Mouse (Mus musculus): ENCODE data around the gene Pnma1. TPM values are rescaled to one million over a fixed set of nuclear protein-coding genes. Genes with fewer than 3 reads are reported as not detected.

The Pnma1 gene
- polyA plus RNA-seq, 1 experiment from 2014 or later, result 2.0 TPM

DNA sequence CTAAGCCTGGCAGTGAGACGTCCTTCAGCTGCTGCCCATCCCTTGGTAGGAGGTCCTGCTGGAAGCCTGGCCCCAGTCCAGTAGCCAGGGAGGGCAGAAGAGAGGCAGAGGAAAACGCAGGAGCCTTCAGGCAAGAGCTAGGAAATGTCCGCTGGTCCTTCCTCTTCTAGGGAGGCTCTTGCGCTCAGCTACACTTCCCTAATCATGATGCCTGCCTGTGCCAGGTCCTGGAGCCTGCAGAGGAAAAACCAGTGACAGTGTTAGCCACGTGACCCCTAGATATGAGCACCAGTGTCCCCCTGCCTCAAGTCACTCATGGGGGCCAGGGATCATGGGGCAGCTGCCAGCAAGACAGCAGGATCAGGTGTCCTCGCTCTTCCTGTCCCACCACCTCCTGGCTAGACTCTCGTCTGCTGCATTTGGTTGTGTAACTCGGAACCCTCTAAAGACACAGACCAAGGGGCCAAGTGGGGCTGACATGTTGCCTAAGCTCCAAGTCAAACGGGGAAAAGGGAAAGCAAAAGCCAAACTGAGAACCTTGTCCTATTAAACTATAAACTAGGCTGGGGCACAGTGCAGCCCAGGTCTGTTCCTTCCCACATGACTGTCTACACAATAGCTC is 26.0 kb upstream of the Pnma1 start:
- peak; percentile 6 for ATAC-seq (ENCODE audit: low read depth)
- Histone ChIP-seq H3K27me3 (ENCODE audit: control insufficient read depth, insufficient read depth, low read depth, low read length) (no peaks in the 10 kb centered on the region), H3K9ac (ENCODE audit: low read length) (peak overlapping the region; percentile 3), H3K4me3 (ENCODE audit: low read length) (0 out of 2 replicates have a peak overlapping the region, but pooled peaks have one; percentile 2), H3K4me1 (replicated peaks; ENCODE audit: control insufficient read depth, insufficient read depth, low read length) (peaks cover 60% of the 10 kb centered on the region), H3K36me3 (ENCODE audit: control insufficient read depth, insufficient read depth, low read length) (peaks cover 21% of the 10 kb centered on the region), H3K27ac (ENCODE audit: low read length) (peak overlapping the region; percentile 96), H3K9me3 (ENCODE audit: control insufficient read depth, low read length) (no peaks in the 10 kb centered on the region), H3K4me2 (ENCODE audit: low read depth, low read length) (peak overlapping the region; percentile 35; the same call in 1 of the 2 replicates)
- WGBS, result 45% methylated on average over 9 of the region's 9 CpGs

- H3K4me2 ChIP-seq (ENCODE audit: low read depth, low read length), result no peak overlapping the region
- H3K27ac ChIP-seq (ENCODE audit: low read length), result peak overlapping the region; percentile 96
- H3K9me3 ChIP-seq (ENCODE audit: control insufficient read depth, low read length), result no peaks in the 10 kb centered on the region
- peaks cover 21% of the 10 kb centered on the region for H3K36me3 ChIP-seq (ENCODE audit: control insufficient read depth, insufficient read depth, low read length)
- H3K9ac ChIP-seq (ENCODE audit: low read length), result peak overlapping the region; percentile 3; the same call in 1 of the 2 replicates
- no peak for ATAC-seq (ENCODE audit: low read depth)
- 82% methylated on average over 13 of the region's 13 CpGs for WGBS
- no peaks in the 10 kb centered on the region for H3K27me3 ChIP-seq (ENCODE audit: control insufficient read depth, insufficient read depth, low read depth, low read length)
- no peak overlapping the region for H3K4me3 ChIP-seq (ENCODE audit: low read length)
- peaks cover 51% of the 10 kb centered on the region for H3K4me1 ChIP-seq (replicated peaks; ENCODE audit: control insufficient read depth, insufficient read depth, low read length)
Measured at GRCm38 (mm10) chr12:84173309-84173915, 25.1 kb upstream of the Pnma1 start.

DNA sequence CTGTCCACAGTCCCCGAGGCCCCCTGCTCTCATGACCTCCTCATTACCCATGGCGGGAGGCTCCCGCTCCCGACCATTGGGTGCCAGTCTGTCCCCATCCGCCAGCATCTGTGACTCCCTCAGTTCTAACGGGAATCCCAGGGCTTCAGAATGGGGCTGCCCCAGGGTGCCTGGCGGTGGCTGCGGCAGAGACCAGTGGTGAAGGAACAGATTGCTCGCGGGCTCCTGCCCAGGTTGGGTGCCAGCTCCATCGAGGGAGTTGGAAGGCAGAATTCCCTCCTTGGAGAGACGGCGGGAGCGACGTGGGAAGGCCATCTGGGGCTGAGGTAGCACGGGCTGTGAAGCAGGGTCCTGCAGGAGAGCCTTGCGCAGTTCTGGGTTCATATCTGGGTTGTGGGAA is 24.6 kb upstream of the Pnma1 start:
- Histone ChIP-seq H3K9me3 (ENCODE audit: control insufficient read depth, low read length) (no peaks in the 10 kb centered on the region), H3K4me2 (ENCODE audit: low read depth, low read length) (no peak overlapping the region), H3K4me3 (ENCODE audit: low read length) (no peak overlapping the region), H3K4me1 (replicated peaks; ENCODE audit: control insufficient read depth, insufficient read depth, low read length) (peaks cover 46% of the 10 kb centered on the region), H3K36me3 (ENCODE audit: control insufficient read depth, insufficient read depth, low read length) (peaks cover 21% of the 10 kb centered on the region), H3K9ac (ENCODE audit: low read length) (no peak overlapping the region), H3K27me3 (ENCODE audit: control insufficient read depth, insufficient read depth, low read depth, low read length) (no peaks in the 10 kb centered on the region), H3K27ac (ENCODE audit: low read length) (no peak overlapping the region)
- WGBS, result 93% methylated on average over 17 of the region's 17 CpGs
- ATAC-seq (ENCODE audit: low read depth), result no peak

DNA sequence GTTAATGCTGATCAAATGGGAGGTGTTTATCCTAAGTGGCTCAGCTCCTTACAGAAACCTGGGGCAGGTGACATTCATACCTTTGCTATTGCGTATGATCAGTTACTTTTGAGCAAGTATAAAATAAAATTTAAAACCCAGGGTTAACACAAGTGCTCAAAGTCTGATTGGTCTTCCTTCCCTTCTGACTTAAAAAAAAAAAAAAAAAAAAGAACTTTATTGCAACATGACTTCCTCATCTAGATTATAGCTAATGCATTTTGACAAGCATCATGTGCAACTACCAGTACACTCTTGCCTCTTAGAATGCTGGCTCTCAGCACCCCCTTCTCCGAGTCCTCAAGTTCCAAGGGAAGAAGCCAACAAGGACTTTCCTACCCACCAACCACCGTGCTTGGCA is 23.9 kb upstream of the Pnma1 start:
- Histone ChIP-seq H3K27me3 (ENCODE audit: control insufficient read depth, insufficient read depth, low read depth, low read length) (no peaks in the 10 kb centered on the region), H3K9me3 (ENCODE audit: control insufficient read depth, low read length) (no peaks in the 10 kb centered on the region), H3K4me1 (replicated peaks; ENCODE audit: control insufficient read depth, insufficient read depth, low read length) (peaks cover 40% of the 10 kb centered on the region), H3K9ac (ENCODE audit: low read length) (no peak overlapping the region), H3K27ac (ENCODE audit: low read length) (no peak overlapping the region), H3K4me2 (ENCODE audit: low read depth, low read length) (no peak overlapping the region), H3K4me3 (ENCODE audit: low read length) (no peak overlapping the region), H3K36me3 (ENCODE audit: control insufficient read depth, insufficient read depth, low read length) (peaks cover 21% of the 10 kb centered on the region)
- 84% methylated on average over 3 of the region's 3 CpGs for WGBS
- ATAC-seq (ENCODE audit: low read depth), result no peak

DNA sequence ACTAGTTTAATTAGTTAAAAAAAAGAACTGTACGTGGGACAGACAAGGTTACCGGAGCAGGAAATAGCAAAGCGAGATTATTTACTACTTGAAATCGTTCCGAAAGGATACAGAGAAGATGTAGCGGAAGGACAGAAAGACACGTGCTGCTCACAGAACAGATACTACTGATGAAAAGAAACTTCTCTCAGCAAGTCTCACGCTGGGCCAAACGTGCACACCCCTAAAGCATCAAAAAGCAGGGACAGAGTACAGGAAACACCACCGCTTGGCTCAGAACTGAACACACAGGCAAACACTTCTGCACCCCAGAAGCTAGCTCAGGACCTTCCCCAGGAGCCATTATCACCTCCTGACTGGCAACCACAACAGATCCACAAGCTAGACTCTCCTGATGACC is 22.3 kb upstream of the Pnma1 start:
- 82% methylated on average over 10 of the region's 10 CpGs for WGBS
- Histone ChIP-seq H3K4me1 (replicated peaks; ENCODE audit: control insufficient read depth, insufficient read depth, low read length) (peaks cover 29% of the 10 kb centered on the region), H3K9me3 (ENCODE audit: control insufficient read depth, low read length) (no peaks in the 10 kb centered on the region), H3K36me3 (ENCODE audit: control insufficient read depth, insufficient read depth, low read length) (peaks cover 24% of the 10 kb centered on the region), H3K27ac (ENCODE audit: low read length) (no peak overlapping the region), H3K4me2 (ENCODE audit: low read depth, low read length) (no peak overlapping the region), H3K4me3 (ENCODE audit: low read length) (no peak overlapping the region), H3K9ac (ENCODE audit: low read length) (no peak overlapping the region), H3K27me3 (ENCODE audit: control insufficient read depth, insufficient read depth, low read depth, low read length) (no peaks in the 10 kb centered on the region)
- ATAC-seq (ENCODE audit: low read depth), result no peak

GRCm38 (mm10) chr12:84165631-84166373 is 17.5 kb upstream of the Pnma1 start:
- H3K4me3 ChIP-seq (ENCODE audit: low read length), result no peak overlapping the region
- no peaks in the 10 kb centered on the region for H3K9me3 ChIP-seq (ENCODE audit: control insufficient read depth, low read length)
- ATAC-seq (ENCODE audit: low read depth), result no peak
- peaks cover 8% of the 10 kb centered on the region for H3K4me1 ChIP-seq (replicated peaks; ENCODE audit: control insufficient read depth, insufficient read depth, low read length)
- H3K36me3 ChIP-seq (ENCODE audit: control insufficient read depth, insufficient read depth, low read length), result peaks cover 16% of the 10 kb centered on the region
- H3K27me3 ChIP-seq (ENCODE audit: control insufficient read depth, insufficient read depth, low read depth, low read length), result no peaks in the 10 kb centered on the region
- WGBS, result 33% methylated on average over 8 of the region's 8 CpGs
- H3K4me2 ChIP-seq (ENCODE audit: low read depth, low read length), result no peak overlapping the region
- peak overlapping the region; percentile 13; the same call in 1 of the 2 replicates for H3K9ac ChIP-seq (ENCODE audit: low read length)
- H3K27ac ChIP-seq (ENCODE audit: low read length), result peak overlapping the region; percentile 55; the same call in 1 of the 2 replicates

DNA sequence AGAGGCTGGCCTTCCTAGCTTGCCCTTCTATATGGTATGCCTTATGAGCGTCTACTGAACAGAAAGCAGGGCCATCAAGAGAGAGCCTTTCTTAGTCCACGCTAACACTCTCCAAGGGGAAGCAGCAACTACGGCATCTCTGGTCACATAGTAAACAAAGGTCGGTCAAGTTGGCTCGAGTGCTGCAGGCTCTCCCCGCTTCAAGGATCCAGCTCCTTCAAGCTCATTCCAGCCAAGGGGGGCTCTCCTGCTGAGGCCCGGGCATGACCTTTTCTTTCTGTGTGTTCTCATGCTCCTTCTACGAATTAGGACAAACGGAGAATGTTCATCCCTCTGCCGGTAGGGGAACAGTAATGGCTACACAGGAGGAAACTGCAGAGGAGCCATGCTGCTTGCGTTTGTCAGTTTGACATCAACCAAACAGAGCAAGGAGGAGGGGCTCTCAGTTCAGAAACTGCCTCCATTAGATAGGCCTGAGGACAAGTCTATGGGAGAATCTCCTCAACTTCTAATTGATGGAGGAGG is 15.4 kb upstream of the Pnma1 start:
- ATAC-seq (ENCODE audit: low read depth), result no peak
- H3K27me3 ChIP-seq (ENCODE audit: control insufficient read depth, insufficient read depth, low read depth, low read length), result no peaks in the 10 kb centered on the region
- H3K4me3 ChIP-seq (ENCODE audit: low read length), result no peak overlapping the region
- no peak overlapping the region for H3K4me2 ChIP-seq (ENCODE audit: low read depth, low read length)
- 74% methylated on average over 11 of the region's 11 CpGs for WGBS
- H3K9me3 ChIP-seq (ENCODE audit: control insufficient read depth, low read length), result no peaks in the 10 kb centered on the region
- peaks cover 31% of the 10 kb centered on the region for H3K36me3 ChIP-seq (ENCODE audit: control insufficient read depth, insufficient read depth, low read length)
- H3K27ac ChIP-seq (ENCODE audit: low read length), result peak overlapping the region; percentile 18; the same call in 1 of the 2 replicates
- H3K9ac ChIP-seq (ENCODE audit: low read length), result no peak overlapping the region
- H3K4me1 ChIP-seq (replicated peaks; ENCODE audit: control insufficient read depth, insufficient read depth, low read length), result peaks cover 8% of the 10 kb centered on the region

DNA sequence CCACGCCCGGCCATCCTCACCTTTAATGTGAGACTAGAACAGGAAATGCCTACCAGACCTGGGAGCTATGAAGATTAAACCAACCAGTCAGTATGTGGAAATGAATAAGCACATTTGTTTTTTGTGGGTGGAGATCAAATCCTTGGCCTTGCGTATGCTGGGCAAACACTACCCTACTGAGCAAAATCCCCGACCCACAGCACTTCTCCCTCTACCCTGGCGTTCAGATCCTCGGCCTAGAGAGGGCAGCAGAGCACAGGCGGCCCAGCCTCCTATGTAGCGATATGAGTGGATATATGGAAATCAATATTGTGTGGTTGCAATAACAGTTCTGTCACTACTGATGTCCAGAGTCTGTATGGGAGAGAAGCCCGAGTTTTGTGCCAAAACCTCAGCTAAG is 14.8 kb upstream of the Pnma1 start:
- peaks cover 35% of the 10 kb centered on the region for H3K36me3 ChIP-seq (ENCODE audit: control insufficient read depth, insufficient read depth, low read length)
- no peak overlapping the region for H3K27ac ChIP-seq (ENCODE audit: low read length)

More for the DNA sequence above, 14.8 kb upstream of the Pnma1 start:
- no peaks in the 10 kb centered on the region for H3K9me3 ChIP-seq (ENCODE audit: control insufficient read depth, low read length)
- ATAC-seq (ENCODE audit: low read depth), result peak; percentile 48; the same call in 1 of the 2 replicates
- H3K4me2 ChIP-seq (ENCODE audit: low read depth, low read length), result no peak overlapping the region
- H3K4me3 ChIP-seq (ENCODE audit: low read length), result no peak overlapping the region
- WGBS, result 70% methylated on average over 9 of the region's 9 CpGs
- H3K4me1 ChIP-seq (replicated peaks; ENCODE audit: control insufficient read depth, insufficient read depth, low read length), result peaks cover 8% of the 10 kb centered on the region
- H3K9ac ChIP-seq (ENCODE audit: low read length), result no peak overlapping the region
- no peaks in the 10 kb centered on the region for H3K27me3 ChIP-seq (ENCODE audit: control insufficient read depth, insufficient read depth, low read depth, low read length)

Data from lung, embryonic 16.5 days (tissue).